Mouse (Mus musculus): ENCODE measurements at regions not wholly inside any gene's neighbourhood (a gene's known extent, or its start where the extent isn't known, plus 50 kb on each side); places are given as distances from the start of the nearest gene placed in this dataset.

GRCm38 (mm10) chr15:74329221-74329620 lies 306.9 kb downstream of the Mroh4 start:
- peaks cover 3% of the 10 kb centered on the region; the same call in 1 of the 2 replicates for H3K4me1 ChIP-seq (ENCODE audit: insufficient read depth, low read length)
- DNase-seq (ENCODE audit: low spot score) (peak; percentile 58), ATAC-seq (peak; percentile 46; the same call in 1 of the 2 replicates)
- peaks cover 4% of the 10 kb centered on the region; the same call in 1 of the 2 replicates for H3K27me3 ChIP-seq (ENCODE audit: insufficient read depth, low read length)
- H3K9ac ChIP-seq (replicated peaks; ENCODE audit: low read length): no peak overlapping the region
- no peaks in the 10 kb centered on the region for H3K36me3 ChIP-seq (ENCODE audit: insufficient read depth, low read length)
- H3K4me2 ChIP-seq (ENCODE audit: low read depth, low read length): no peak overlapping the region
- H3K9me3 ChIP-seq (ENCODE audit: low read length): no peaks in the 10 kb centered on the region
- no peak for TF ChIP-seq CTCF (IDR thresholded peaks at IDR 0.05; ENCODE audit: low read depth)
- no peak overlapping the region for H3K4me3 ChIP-seq (ENCODE audit: low read length)
- 34% methylated on average over 14 of the region's 14 CpGs for WGBS
- H3K27ac ChIP-seq: no peak overlapping the region

- no peak overlapping the region for H3K27ac ChIP-seq
- H3K4me1 ChIP-seq (ENCODE audit: insufficient read depth, low read length): peaks cover 3% of the 10 kb centered on the region; the same call in 1 of the 2 replicates
- no peak overlapping the region for H3K4me3 ChIP-seq (ENCODE audit: low read length)
- no peak for TF ChIP-seq CTCF (IDR thresholded peaks at IDR 0.05; ENCODE audit: low read depth)
- no peaks in the 10 kb centered on the region for H3K36me3 ChIP-seq (ENCODE audit: insufficient read depth, low read length)
- DNase-seq (ENCODE audit: low spot score): no peak
- 66% methylated on average over 5 of the region's 5 CpGs for WGBS
- no peak overlapping the region for H3K9ac ChIP-seq (replicated peaks; ENCODE audit: low read length)
- no peak for ATAC-seq
- no peak overlapping the region for H3K4me2 ChIP-seq (ENCODE audit: low read depth, low read length)
- H3K27me3 ChIP-seq (ENCODE audit: insufficient read depth, low read length): peaks cover 4% of the 10 kb centered on the region; the same call in 1 of the 2 replicates
- no peaks in the 10 kb centered on the region for H3K9me3 ChIP-seq (ENCODE audit: low read length)
These were observed 309.5 kb downstream of the Mroh4 start for GRCm38 (mm10) chr15:74326661-74327060.

- DNase-seq (ENCODE audit: low spot score) (peak; percentile 48), ATAC-seq (no peak)
- no peak overlapping the region for H3K27ac ChIP-seq
- no peaks in the 10 kb centered on the region for H3K36me3 ChIP-seq (ENCODE audit: insufficient read depth, low read length)
- TF ChIP-seq CTCF (IDR thresholded peaks at IDR 0.05; ENCODE audit: low read depth): no peak
- H3K9ac ChIP-seq (replicated peaks; ENCODE audit: low read length): no peak overlapping the region
- no peaks in the 10 kb centered on the region for H3K9me3 ChIP-seq (ENCODE audit: low read length)
- no peak overlapping the region for H3K4me2 ChIP-seq (ENCODE audit: low read depth, low read length)
- no peaks in the 10 kb centered on the region for H3K27me3 ChIP-seq (ENCODE audit: insufficient read depth, low read length)
- no peak overlapping the region for H3K4me3 ChIP-seq (ENCODE audit: low read length)
- peaks cover 3% of the 10 kb centered on the region; the same call in 1 of the 2 replicates for H3K4me1 ChIP-seq (ENCODE audit: insufficient read depth, low read length)
- 30% methylated on average over 9 of the region's 9 CpGs for WGBS
These were observed 310.6 kb downstream of the Mroh4 start for GRCm38 (mm10) chr15:74325543-74325942.

GRCm38 (mm10) chr15:74319407-74319806 lies 316.7 kb downstream of the Mroh4 start:
- no peak for DNase-seq (ENCODE audit: low spot score)
- no peak overlapping the region for H3K4me3 ChIP-seq (ENCODE audit: low read length)
- H3K4me2 ChIP-seq (ENCODE audit: low read depth, low read length): no peak overlapping the region
- ATAC-seq: peak; percentile 60; the same call in 1 of the 2 replicates
- no peaks in the 10 kb centered on the region for H3K9me3 ChIP-seq (ENCODE audit: low read length)
- H3K27me3 ChIP-seq (ENCODE audit: insufficient read depth, low read length): no peaks in the 10 kb centered on the region
- no peaks in the 10 kb centered on the region for H3K36me3 ChIP-seq (ENCODE audit: insufficient read depth, low read length)
- TF ChIP-seq CTCF (IDR thresholded peaks at IDR 0.05; ENCODE audit: low read depth): no peak
- H3K4me1 ChIP-seq (ENCODE audit: insufficient read depth, low read length): no peaks in the 10 kb centered on the region; the same call in 1 of the 2 replicates
- no peak overlapping the region for H3K9ac ChIP-seq (replicated peaks; ENCODE audit: low read length)
- WGBS: 60% methylated on average over 3 of the region's 3 CpGs
- H3K27ac ChIP-seq: no peak overlapping the region

GRCm38 (mm10) chr15:74318422-74318841 lies 317.7 kb downstream of the Mroh4 start:
- 20% methylated on average over 3 of the region's 3 CpGs for WGBS
- DNase-seq (ENCODE audit: low spot score) (no peak), ATAC-seq (no peak)
- no peak overlapping the region for H3K27ac ChIP-seq
- no peaks in the 10 kb centered on the region for H3K36me3 ChIP-seq (ENCODE audit: insufficient read depth, low read length)
- no peak overlapping the region for H3K4me3 ChIP-seq (ENCODE audit: low read length)
- no peaks in the 10 kb centered on the region for H3K9me3 ChIP-seq (ENCODE audit: low read length)
- no peak overlapping the region for H3K9ac ChIP-seq (replicated peaks; ENCODE audit: low read length)
- no peak for TF ChIP-seq CTCF (IDR thresholded peaks at IDR 0.05; ENCODE audit: low read depth)
- no peaks in the 10 kb centered on the region; the same call in 1 of the 2 replicates for H3K4me1 ChIP-seq (ENCODE audit: insufficient read depth, low read length)
- no peaks in the 10 kb centered on the region for H3K27me3 ChIP-seq (ENCODE audit: insufficient read depth, low read length)
- H3K4me2 ChIP-seq (ENCODE audit: low read depth, low read length): no peak overlapping the region

- Histone ChIP-seq H3K4me1 (ENCODE audit: insufficient read depth, low read length) (no peaks in the 10 kb centered on the region), H3K4me2 (ENCODE audit: low read depth, low read length) (no peak overlapping the region), H3K4me3 (ENCODE audit: low read length) (no peak overlapping the region), H3K36me3 (ENCODE audit: insufficient read depth, low read length) (no peaks in the 10 kb centered on the region), H3K9me3 (ENCODE audit: low read length) (no peaks in the 10 kb centered on the region), H3K9ac (replicated peaks; ENCODE audit: low read length) (no peak overlapping the region), H3K27me3 (ENCODE audit: insufficient read depth, low read length) (no peaks in the 10 kb centered on the region), H3K27ac (no peak overlapping the region)
- DNase-seq (ENCODE audit: low spot score) (no peak), ATAC-seq (no peak)
- WGBS: 33% methylated on average over 3 of the region's 3 CpGs
- no peak for TF ChIP-seq CTCF (IDR thresholded peaks at IDR 0.05; ENCODE audit: low read depth)
These were observed 325.1 kb downstream of the Mroh4 start for GRCm38 (mm10) chr15:74311082-74311481.

- peak; percentile 63 for DNase-seq (ENCODE audit: low spot score)
- Histone ChIP-seq H3K36me3 (ENCODE audit: insufficient read depth, low read length) (no peaks in the 10 kb centered on the region), H3K4me3 (ENCODE audit: low read length) (no peak overlapping the region), H3K9me3 (ENCODE audit: low read length) (no peaks in the 10 kb centered on the region), H3K27ac (no peak overlapping the region), H3K27me3 (ENCODE audit: insufficient read depth, low read length) (no peaks in the 10 kb centered on the region), H3K4me1 (ENCODE audit: insufficient read depth, low read length) (no peaks in the 10 kb centered on the region), H3K4me2 (ENCODE audit: low read depth, low read length) (no peak overlapping the region), H3K9ac (replicated peaks; ENCODE audit: low read length) (no peak overlapping the region)
- ATAC-seq: peak; percentile 12; the same call in 1 of the 2 replicates
- no peak for TF ChIP-seq CTCF (IDR thresholded peaks at IDR 0.05; ENCODE audit: low read depth)
- WGBS: 68% methylated on average over 5 of the region's 5 CpGs
These were observed 329.6 kb downstream of the Mroh4 start for GRCm38 (mm10) chr15:74306543-74306942.
